Mouse (Mus musculus) right cerebral cortex, postnatal 4 days (tissue): Measurements from ENCODE around the gene Ndfip2.

Source experiments
- DNase-seq: peaks from one replicate; pipeline ENCODE4 v3.0.0-alpha.2; 2022

The Ndfip2 gene

DNA sequence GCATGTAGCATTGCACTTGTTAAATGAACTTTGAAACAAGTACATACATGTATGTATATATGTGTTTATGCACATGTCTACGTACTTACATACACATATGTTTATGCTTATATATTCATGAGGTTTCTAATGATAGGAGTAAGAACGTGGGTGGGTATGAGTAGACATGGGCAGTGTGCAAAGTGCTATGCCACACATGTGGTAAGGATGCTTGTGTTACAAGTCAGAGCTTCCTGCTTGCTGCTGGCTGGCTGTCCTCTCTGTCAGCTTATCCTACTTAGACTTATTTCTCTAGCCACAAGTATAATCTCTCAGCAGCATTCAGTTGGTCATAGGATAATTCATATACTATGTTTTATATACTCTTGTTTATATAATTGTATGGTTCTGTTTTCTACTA lies 29.6 kb downstream of the Ndfip2 start:
- no peak for DNase-seq

DNA sequence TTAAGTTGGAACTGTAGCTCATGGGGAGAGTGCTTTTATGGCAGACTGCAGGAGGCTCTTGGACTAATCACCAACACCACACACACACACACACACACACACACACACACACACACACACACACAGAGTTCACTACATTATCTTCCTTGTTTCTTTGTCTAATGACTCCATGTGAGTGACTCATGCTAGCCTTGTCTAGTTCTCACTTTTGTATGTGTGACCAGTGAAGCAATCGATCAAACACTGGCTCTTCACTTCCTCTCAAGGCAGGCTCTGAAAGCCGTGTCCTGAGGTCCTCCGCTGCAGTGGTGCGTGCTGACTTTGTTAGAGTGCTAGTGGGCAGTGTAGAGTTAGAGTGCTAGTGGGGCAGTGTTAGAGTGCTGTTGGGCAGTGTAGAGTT lies 30.2 kb downstream of the Ndfip2 start:
- no peak for DNase-seq

DNA sequence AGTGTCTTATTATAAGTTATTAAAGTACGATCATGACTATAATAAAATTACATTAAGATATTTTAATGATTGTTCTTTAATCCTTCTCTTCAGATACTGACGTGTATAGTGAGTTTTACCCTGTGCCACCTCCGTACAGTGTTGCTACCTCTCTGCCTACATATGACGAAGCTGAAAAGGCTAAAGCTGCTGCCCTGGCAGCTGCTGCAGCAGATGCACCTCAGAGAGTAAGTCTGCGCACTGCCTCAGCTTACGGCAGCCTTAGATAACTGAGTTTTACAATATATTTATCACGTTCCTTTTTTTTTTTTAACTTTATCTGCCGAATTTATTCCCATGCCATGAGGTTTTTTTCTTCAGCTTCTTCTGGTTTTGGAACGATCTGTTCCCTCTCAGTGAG lies 33.8 kb downstream of the Ndfip2 start:
- DNase-seq, result no peak

DNA sequence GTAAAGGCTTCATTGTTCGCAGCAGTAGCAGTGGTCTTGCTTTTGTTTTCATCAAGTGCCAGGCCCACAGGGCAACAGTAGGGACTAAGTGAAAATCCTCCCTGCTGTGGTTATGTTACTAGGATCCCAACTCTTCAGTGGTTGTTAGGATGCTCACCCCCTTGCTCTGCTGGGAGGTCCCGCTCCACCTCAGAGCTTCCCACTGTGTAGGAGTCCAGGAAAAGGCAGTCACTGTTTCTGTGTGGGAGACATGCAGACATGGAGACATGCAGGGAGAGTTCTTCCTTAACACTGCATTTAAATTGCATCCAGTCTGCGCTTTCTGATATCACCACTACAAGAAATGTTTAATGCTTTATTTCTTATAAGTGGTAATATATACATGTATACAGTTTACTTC lies 35.4 kb downstream of the Ndfip2 start:
- no peak for DNase-seq

DNA sequence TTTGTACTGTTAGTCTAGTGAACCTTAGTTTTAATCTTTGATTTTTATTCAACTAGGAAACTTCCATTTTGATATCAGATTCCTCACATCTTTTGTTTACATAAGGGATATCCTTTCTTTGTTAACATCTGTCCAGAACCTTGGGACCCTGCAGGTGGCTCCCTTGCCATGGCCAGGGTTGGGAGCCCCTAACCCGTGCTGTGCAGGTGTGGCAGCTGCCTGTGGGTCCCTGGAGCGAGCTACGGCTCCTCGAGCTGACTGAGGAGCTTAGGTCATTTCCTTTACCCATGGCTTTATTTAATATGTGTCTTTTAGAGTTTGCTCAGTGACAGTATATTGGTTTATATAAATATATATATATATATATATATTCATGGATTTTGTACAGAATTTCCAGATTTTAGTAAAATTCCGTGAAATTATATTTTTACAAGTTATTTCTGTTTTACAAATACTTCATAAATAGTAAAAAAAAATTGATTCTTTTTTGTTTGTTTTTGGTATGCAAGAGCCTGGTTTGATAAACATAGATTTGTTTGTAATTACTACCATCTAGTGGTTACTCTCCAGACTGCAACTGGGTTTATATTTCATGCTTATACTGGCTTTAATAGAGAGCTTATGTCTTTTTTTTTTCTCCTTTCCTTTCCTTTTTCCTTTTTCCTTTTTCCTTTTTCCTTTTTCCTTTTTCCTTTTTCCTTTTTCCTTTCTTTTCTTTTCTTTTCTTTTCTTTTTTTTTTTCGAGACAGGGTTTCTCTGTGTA lies 37.6 kb downstream of the Ndfip2 start:
- no peak for DNase-seq

DNA sequence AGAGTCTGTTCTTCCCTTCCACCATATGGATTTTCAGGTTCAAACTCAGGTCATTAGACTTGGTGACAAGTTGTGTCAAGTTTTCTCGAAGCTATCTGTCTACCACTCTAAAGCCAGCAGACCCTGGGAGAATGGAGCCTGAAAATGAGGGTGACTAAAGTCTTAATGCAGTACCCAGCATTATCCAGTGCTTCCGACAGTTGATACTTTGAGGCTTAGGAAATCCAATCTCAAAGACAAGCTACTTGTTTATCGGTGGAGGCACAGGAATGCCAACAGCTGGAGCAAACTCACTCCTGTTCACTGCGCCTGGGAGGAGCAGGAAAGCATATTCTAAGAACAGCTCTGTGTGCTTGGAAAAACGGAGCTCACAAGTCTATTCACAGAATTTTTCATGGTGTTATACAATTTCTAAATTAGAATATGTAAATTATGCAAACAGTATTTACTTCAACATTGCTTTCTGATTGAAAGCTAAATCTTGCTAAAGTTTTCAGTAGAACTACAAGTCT lies 41.4 kb downstream of the Ndfip2 start:
- no peak for DNase-seq

DNA sequence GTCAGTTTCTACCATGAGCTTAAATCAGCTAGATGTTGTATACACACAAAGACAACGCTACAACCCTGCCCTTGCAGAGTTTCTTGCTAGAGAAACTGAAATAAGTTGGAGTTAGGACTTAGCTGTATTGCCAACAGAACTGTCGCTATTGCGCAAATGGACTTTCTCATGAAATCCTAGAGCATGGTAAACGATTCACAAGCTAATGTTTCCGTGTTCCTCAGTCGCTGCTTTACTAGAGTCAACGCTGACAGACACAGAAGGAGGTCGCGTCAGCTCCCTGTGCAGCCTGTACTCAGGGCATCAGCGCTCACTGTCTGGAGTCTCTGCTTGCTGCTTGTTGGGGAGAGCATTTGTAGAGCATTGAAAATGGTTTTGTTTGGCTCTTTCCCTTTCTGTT lies 42.2 kb downstream of the Ndfip2 start:
- no peak for DNase-seq

DNA sequence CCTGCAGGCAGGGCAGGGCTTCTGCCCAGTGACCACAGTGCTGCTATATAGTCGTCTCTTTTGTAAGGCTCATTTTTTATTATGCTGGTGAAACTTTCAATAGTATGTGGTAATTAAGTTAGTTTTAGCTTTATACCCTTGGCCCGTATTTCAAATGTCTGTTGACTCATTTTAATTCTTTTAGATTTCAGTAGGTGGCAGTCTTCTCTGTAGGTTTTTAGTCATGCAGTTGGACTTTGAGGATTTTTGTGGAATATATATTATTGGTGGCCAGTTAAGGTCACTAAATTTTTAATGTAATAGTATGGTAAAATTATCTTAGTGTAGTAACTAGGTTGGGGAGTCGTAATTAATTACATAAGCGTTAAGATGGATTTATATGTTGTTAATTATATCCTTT lies 44.3 kb downstream of the Ndfip2 start:
- no peak for DNase-seq

DNA sequence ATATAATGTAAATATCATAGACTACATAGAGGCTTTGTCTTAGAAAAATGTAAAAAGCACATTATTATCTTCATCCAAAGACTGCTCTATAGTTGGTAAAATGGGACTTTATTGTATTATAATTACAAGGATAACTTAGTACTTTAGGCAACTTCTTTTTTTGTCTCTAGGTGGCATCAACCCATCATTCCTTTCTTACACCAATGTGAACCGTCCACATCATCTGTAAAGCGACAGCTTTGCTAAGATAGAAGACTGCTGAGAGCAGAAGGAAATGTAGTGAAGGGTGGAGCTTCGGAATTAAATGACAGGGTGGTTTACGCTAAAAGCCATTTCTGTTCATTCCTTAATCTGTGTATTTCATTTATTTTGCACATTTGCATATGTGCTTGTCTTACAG lies 49.3 kb downstream of the Ndfip2 start:
- DNase-seq, result no peak

DNA sequence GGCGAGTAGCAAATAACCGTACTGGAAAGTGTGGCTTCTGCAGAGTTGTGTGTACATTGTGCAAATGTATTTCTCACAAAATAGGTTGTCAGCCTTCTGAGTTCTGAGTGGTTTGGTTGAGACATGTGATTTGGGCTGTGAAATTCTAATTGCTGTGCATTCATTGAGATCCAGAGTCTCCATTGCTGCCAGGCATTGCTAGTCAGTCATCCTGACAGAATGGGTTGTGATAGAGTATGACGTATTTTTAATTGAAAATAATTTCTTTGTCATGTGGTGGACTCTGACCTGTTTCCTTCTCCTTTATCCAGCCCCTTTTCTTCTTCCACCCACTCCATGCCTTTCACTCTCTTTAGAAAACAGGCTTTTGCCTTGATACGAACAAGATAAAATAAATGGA lies 54.0 kb downstream of the Ndfip2 start:
- no peak for DNase-seq

DNA sequence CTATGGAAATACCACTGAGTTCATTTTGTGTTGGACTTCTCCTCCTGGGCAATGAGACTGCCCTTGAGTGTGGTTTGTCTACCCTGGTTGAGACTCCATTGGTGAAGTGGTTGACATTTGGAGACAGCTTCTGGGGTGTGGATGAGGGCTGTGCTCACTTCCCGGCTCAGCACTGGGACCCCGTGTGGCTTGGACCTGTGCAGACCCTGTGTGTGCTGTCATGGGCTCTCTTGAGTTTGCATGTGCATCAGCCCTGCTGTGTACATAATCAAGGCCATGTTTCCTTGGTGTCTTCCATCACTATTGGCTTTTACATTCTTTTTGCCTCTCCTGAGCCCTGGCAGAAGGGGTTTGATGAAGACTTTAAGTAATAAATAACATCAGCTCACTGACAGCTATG lies 54.6 kb downstream of the Ndfip2 start:
- no peak for DNase-seq

DNA sequence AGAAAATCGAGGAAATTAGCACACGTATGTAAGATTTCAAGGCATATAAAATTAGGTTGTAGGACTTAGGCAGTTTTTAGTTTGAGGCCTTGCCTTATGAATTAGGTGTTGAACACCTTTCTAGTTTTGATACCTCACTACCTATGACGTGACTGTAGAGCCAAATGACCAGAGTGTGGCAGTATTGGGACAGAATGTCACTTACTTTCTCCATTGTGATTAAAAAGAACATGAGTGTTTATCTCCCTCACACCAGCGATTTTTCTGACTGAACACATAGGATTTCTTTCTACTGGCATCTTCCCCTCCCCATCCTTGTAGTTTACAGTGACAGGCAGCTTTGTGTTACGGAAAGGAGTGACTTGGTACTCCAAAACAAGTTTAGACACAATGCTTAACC lies 55.5 kb downstream of the Ndfip2 start:
- DNase-seq, result no peak

DNA sequence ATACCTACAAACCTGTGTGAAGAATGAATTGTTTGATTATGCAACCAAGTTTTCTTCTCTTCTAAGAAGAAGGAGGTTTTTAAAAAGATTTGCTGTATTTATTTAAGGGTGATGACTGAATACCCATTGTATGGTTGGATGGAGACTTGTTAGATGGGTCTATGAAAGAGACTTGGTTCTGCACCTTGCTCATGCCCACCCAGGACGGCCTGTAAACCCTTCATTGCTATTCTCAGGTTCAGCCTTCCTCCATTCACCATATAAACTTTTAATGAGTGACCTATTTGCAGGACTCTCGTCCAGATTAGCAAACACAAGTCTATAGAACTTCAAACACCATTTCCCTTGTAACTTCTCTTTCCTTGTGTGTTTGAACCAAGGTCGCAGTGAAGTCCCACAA lies 63.3 kb downstream of the Ndfip2 start:
- no peak for DNase-seq

DNA sequence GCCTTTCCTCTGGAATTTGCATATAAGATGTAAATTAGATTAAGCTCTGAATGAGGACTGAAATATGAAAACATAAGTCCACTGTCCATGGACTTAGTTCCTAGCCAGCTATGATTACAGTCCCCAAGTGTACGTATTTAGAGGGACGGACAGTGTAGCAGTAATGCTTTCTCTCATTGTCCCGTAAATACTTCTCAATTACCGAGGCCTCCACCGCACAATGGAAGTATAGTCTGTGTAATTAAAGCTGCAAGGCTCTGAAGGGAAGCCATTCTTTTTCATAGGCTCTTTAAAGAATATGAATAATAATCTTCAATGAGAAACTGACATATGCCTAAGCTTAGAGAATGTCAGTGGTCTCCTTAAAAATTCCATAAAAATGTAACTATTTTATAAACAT lies 64.5 kb downstream of the Ndfip2 start:
- no peak for DNase-seq

DNA sequence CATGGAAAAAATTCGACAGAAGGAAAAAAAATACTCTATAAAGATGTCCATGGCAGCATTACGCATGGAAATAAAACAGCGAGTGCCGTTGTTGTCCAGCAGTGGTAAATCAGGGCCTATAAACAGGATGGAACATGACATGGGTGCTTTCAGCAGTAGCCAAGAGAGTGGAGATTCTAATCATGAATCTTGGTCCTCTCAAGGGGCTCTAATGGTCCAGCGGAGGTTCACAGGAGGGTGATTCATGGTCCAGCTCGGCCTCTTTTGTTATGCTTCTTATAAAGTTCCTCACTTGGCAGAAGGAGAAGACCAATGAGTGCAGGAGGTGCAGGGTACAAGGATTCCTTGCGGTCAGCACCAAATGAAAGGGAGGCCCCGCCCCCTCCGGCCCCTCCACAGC lies 65.1 kb downstream of the Ndfip2 start:
- DNase-seq, result no peak

DNA sequence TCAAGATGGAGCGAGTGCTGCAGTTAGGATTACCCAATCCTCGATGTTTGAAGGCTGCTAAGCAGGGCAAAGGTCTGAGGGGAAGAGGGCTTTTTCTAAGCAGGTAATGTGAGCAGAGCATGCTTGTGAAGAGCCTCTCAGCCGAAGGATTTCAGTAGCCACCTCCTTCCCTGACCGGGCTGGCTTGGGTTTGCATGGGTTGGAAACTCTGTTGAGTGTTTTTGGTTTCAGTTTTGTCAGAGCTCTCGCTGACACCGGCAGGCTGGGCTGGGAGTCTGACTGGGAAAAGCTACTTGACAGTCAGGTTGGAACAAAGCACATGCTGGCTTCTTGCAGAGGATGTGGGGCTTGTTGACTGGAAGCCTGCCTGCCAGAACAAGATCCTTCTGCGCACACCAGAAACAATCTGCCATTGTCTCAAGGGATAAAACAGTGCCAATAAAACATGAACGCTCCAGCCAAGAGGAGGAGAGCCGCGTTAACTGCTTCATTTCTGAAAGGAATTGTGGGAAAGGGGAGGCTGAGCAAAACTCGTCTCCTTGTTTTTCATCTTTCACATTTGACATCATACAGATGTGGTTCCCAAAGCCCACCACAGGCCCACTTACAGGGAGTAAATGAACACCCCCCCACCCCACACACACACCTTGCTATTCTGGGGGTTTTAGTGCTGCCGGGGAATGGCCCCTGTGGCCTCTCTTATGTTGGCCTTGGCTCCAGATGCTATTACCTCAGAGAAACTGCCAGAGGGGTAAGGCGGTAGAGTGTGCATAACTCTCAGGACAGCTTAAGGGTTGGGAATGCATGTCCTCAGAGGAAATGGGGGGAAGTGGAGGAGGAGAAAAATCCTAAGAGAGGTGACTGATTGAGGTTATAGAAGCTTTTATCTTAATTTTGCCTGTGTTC lies 70.3 kb downstream of the Ndfip2 start:
- DNase-seq, result peak; percentile 59

DNA sequence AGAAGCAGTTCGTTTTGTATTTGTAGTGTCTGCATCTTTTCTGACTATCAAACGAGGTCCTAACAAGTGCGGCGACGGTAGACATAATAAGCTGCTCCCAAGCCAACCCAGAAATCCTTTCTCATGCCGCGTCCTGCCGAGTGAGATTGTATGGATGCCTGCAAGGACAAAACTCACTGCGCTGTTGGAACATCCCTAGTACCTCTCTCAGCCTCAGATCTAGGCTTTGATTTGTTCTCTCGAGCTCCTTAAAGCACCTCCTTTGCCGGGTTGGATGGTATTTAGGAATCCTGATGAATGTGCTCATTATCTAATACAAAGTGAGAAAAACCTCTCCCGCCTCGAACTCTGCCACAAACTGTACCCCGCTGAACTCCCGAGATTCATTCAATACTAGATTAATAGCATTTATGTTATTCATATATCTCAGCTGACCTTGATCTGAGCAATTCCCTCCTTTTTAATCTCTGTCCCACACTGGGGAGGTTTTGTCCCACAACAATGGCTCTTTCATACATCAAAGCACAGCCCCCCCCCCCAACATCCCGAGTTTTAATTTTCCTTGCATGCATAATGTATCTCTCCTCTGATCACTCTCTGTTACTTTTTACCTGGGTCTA lies 75.2 kb downstream of the Ndfip2 start:
- peak; percentile 35 for DNase-seq

DNA sequence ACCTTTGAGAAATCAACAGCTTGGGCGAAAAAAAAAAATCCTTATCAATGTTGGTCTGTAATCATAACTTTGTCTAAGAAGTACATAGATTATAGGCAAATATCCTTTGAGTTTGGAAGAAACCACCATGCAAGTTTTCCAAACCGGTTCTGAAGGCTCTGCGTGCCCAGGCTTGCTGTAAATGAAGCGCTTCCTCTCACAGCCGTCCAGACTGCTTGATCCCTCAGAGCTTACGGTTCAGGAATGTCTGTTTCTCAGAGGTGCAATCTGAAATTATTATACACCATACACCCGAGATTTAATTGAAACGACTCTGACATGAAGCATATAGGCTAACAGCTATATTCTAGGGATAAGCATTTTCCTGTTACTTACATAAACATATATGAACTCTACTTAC lies 83.4 kb downstream of the Ndfip2 start:
- DNase-seq, result no peak

DNA sequence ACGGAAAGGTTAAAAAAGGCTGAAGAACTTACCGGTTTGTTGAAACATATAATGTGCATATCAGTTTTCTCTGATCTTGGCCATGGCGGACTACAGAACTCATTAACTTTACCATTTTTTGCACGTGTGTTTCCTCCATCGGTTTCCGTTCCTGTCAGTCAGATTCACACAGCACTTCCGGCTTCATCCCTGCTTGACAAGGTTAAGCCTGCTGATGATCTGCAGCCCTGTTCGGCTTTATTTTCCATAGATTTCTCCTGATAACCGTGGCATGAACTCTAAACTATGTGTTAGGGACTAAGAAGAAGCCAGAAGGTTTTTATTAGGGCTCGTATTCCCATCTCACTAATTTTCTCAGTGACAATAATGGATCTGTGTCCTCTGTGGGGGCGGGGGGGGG lies 95.7 kb downstream of the Ndfip2 start:
- no peak for DNase-seq
